Mouse (Mus musculus): ENCODE results near the gene Rapgef1.

DNA sequence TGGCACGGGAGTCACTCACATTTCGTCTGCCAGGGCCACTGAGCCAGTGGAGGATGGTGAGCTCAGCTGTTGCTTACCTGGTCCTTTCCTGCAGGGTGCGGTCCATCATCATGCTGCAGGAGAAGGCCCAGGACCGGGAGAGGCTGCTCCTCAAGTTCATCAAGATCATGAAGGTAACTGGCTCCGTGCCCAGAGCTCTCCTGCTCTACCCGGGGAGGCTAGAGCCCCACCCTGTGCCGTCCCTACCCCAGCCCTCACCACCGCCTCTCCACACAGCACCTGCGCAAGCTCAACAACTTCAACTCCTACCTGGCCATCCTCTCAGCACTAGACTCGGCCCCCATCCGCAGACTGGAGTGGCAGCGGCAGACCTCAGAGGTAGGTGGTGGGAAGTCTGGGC, 116.2 kb downstream of the Rapgef1 start:
- TF ChIP-seq CTCF (IDR thresholded peaks at IDR 0.05; ENCODE audit: control insufficient read depth, insufficient read depth, insufficient replicate concordance, low read depth, low read length), result no peak
- no peak for TF ChIP-seq POLR2A (IDR thresholded peaks at IDR 0.05; ENCODE audit: control insufficient read depth, low read depth, low read length)
